Mouse (Mus musculus) testis, adult 10 weeks (tissue): ENCODE data around the gene Sowahb. TPM values are rescaled to one million over a fixed set of nuclear protein-coding genes. Genes with fewer than 3 reads are reported as not detected.

ENCODE experiments used
- polyA plus RNA-seq: library from polyadenylated mRNA; stranded (reverse); fragments of 350-450 nt; fragmentation: Illumina TruSeq; extraction: RNeasy Lipid Tissue Mini Kit (QIAGEN cat#74804); gene quantifications from one replicate; pipeline ENCODE4 v1.2.3, GENCODE M21; 2014; ENCODE audit warnings: low read depth, low replicate concordance

Sowahb gene
- polyA plus RNA-seq, result not detected

DNA sequence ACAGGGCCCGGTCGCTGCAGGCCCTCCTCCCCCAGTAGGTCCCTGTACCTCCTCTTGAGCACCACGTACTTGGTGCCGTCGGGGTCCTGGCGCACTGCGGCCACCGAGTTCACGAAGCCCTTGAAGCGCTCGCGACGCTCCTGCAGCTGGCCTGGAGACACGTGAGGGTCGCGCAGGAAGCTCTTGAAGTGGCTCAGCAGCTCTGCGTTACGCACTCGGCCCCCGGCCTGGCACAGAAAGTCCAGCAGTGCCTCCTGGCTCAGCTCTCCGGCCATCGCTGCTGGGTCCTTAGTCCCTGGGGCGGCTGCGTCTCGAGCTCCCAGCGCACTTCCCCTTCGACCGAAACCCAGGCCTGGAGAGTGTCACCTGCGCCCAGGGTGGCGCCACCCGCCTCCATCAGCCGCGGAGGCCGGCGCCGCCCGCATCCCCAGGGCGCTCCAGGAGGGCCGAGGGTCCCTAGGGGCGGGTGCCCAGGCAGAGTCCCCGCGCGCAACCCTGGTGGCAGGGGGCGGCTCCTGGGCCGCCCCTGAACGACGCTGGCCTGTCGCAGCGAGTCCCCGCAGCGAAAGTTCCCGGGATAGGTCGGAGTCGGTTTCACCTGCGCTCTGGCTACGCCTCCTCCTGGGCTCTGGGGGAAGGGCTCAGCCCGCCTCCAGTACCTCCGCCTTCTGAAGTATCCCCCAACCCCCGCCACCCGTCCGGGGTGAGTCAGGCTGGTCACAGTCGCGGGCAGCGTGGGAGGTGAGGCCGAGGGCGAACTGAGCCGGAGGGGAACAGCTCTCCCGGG, at the start of gene Sowahb:
Sowahb (minus strand) TSS at position 439 of the 787 bp plus-strand sequence.

GRCm38 (mm10) chr5:93092857-93093622, 48.2 kb upstream of the Sowahb start, which contains the start of gene Sept11:
Gene Sept11, plus strand, starts transcription at chr5:93093437.

Other genes starting within 250 kb of the Sowahb start
- gene Sept11, start 48.4 kb upstream of the Sowahb start, polyA plus RNA-seq, result 4.3 TPM
- gene Ccni, start 161.5 kb upstream of the Sowahb start, polyA plus RNA-seq, result 449 TPM
- 104 TPM for gene 2010109A12Rik, start 161.5 kb upstream of the Sowahb start, polyA plus RNA-seq
- gene Ccng2, start 222.2 kb upstream of the Sowahb start, polyA plus RNA-seq, result 11.8 TPM